In the genomic region with DNA sequence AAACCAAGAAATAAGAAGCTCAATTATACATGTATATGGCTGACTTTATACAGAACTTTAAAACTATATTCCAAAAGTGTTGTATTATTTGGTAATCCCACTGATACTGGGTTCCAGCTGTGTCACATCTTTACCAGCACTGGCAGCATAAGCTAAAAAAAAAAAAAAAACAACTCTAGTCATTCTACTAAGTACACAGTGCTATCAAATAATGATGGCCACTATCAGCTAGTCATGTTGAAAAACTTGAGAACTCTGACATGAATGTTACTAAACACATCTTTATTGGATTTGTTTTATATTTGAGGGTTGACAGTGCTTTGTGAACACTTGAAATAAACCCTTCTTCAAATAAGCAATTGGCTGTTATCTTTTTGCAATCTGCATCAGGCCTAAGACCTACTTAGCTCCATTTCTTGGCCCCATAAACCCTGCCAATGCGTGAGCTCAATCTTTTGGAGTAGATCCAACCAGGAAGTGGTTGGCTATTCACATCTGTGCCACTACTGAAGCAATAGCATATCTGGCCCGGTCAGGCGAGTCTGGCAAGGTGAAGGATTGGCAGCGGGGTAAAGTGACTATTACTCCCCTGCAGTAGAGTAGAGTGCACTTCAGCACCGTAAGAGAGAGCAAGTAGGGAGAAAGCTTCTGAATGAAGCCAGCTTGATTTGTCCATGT, we compare ENCODE assay signal across 14 mouse cellular contexts.
DNase-seq lines count a peak whose midpoint lies in the region; ATAC-seq and TF ChIP-seq lines count a peak whose summit lies in the region.
"Had no signal": no experiment of that assay in that cellular context is flagged by ENCODE, and none has a peak within 500 bp of the region (broad histone marks: within the 10 kb centered on the region; RNA-seq: fewer than 3 reads in every experiment).

No protein-coding gene starts in this region.

- H3K4me1 ChIP-seq in lung, embryonic 14.5 days (ENCODE audit: insufficient read depth), result no peaks in the 10 kb centered on the region
- H3K4me1 ChIP-seq in hindbrain, embryonic 10.5 days (replicated peaks), result no peaks in the 10 kb centered on the region
- H3K4me1 ChIP-seq: forebrain, embryonic 10.5 days; limb, embryonic 12.5 days; megakaryocyte, embryonic 14.5 days; stomach, embryonic 15.5 days had no signal

- no peak overlapping the region for H3K4me3 ChIP-seq in lung, embryonic 14.5 days (ENCODE audit: low read depth, low read length)
- H3K4me3 ChIP-seq in hindbrain, embryonic 10.5 days, result no peak overlapping the region
- H3K4me3 ChIP-seq: forebrain, embryonic 10.5 days; limb, embryonic 12.5 days; megakaryocyte, embryonic 14.5 days; stomach, embryonic 15.5 days had no signal

- no peaks in the 10 kb centered on the region for H3K27me3 ChIP-seq in lung, embryonic 14.5 days (ENCODE audit: insufficient read depth, low read length)
- no peaks in the 10 kb centered on the region for H3K27me3 ChIP-seq in hindbrain, embryonic 10.5 days (ENCODE audit: insufficient read depth, poor library complexity, severe bottlenecking)
- H3K27me3 ChIP-seq: limb, embryonic 12.5 days; megakaryocyte, embryonic 14.5 days; stomach, embryonic 15.5 days had no signal

- WGBS in lung, embryonic 14.5 days, result 61% methylated on average over 5 of the region's 5 CpGs
- WGBS in hindbrain, embryonic 10.5 days, result 95% methylated on average over 5 of the region's 5 CpGs

- H3K4me2 ChIP-seq in lung, embryonic 14.5 days, result no peak overlapping the region
- H3K4me2 ChIP-seq: limb, embryonic 12.5 days; stomach, embryonic 15.5 days had no signal

- no peak for TF ChIP-seq CTCF in lung, embryonic 14.5 days (IDR thresholded peaks at IDR 0.05; ENCODE audit: low read depth)

- no peaks in the 10 kb centered on the region for H3K9me3 ChIP-seq in lung, embryonic 14.5 days (ENCODE audit: low read depth, low read length)
- no peaks in the 10 kb centered on the region for H3K9me3 ChIP-seq in hindbrain, embryonic 10.5 days
- H3K9me3 ChIP-seq: forebrain, embryonic 10.5 days; limb, embryonic 12.5 days; megakaryocyte, embryonic 14.5 days; stomach, embryonic 15.5 days had no signal

- DNase-seq in cerebellum, postnatal 10 days, result peak; percentile 13 to 19
- DNase-seq in cerebellum, adult 11 months, result no peak
- DNase-seq in urinary bladder, postnatal 14 days (ENCODE audit: low spot score), result peak; percentile 58
- DNase-seq in urinary bladder, postnatal 4 days (ENCODE audit: low spot score in 2 of 2), result no peak
- peak; percentile 42 for DNase-seq in lung, embryonic 14.5 days
- DNase-seq in hindbrain, embryonic 10.5 days (ENCODE audit: low spot score), result no peak
- no peak for DNase-seq in testis, postnatal 10 days (ENCODE audit: low spot score)
- no peak for DNase-seq in right cerebral cortex, postnatal 10 days (ENCODE audit: low spot score in 2 of 2)

- no peak overlapping the region for H3K9ac ChIP-seq in lung, embryonic 14.5 days
- H3K9ac ChIP-seq: limb, embryonic 12.5 days; stomach, embryonic 15.5 days had no signal

- no peak overlapping the region for H3K27ac ChIP-seq in lung, embryonic 14.5 days (ENCODE audit: low read depth)
- no peak overlapping the region for H3K27ac ChIP-seq in hindbrain, embryonic 10.5 days
- H3K27ac ChIP-seq: forebrain, embryonic 10.5 days; hindbrain, postnatal 0 days; limb, embryonic 12.5 days; stomach, embryonic 15.5 days had no signal

- ATAC-seq in lung, embryonic 14.5 days (ENCODE audit: insufficient read depth), result peak; percentile 52; the same call in 1 of the 2 replicates
- ATAC-seq: CD4-positive, CD25-positive, alpha-beta regulatory T cell, adult 4 months; hindbrain, postnatal 0 days had no signal

- H3K36me3 ChIP-seq in lung, embryonic 14.5 days (ENCODE audit: insufficient read depth), result no peaks in the 10 kb centered on the region
- peaks cover 4% of the 10 kb centered on the region; the same call in 1 of the 2 replicates for H3K36me3 ChIP-seq in hindbrain, embryonic 10.5 days
- H3K36me3 ChIP-seq: forebrain, embryonic 10.5 days; limb, embryonic 12.5 days; stomach, embryonic 15.5 days had no signal

Comparison
In these comparisons a context has a peak if more than half of its experiments do, and no peak if none do; other contexts are left out.
1. DNase-seq: peak in cerebellum, postnatal 10 days (2 of 2), urinary bladder, postnatal 14 days (single experiment) and lung, embryonic 14.5 days (single experiment); none in cerebellum, adult 11 months (single experiment), urinary bladder, postnatal 4 days (0 of 2), hindbrain, embryonic 10.5 days (single experiment), testis, postnatal 10 days (single experiment) and right cerebral cortex, postnatal 10 days (0 of 2).